Mouse (Mus musculus): ENCODE results near the gene Efhd1.

DNA sequence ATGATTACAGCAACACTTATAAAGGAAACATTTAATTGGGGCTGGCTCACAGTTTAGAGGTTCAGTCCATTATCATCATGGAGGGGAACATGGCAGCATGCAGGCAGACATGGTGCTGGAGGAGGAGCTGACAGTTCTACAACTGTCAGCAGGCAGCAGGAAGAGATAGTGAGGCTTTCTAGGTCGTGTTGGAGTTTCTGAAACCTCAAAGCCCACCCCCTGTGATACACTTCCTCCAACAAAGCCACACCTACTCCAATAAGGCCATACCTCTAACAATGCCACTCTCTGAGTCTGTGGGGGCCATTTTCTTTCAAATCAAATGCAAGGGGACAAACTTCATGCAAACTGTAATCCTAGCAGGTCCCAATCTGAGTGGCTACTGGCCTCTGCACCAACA is 56.9 kb downstream of the Efhd1 start:
- TF ChIP-seq CTCF (conservative IDR thresholded peaks at IDR 0.05; ENCODE audit: low read length) (no peak), NANOG (IDR thresholded peaks at IDR 0.05; ENCODE audit: borderline replicate concordance, low read length) (no peak), POU5F1 (IDR thresholded peaks at IDR 0.05; ENCODE audit: borderline replicate concordance, low read length) (no peak)

All from E14TG2a.4 (cell line).